Mouse (Mus musculus) hindbrain, embryonic 14.5 days (tissue): ENCODE results near the gene Tmem163. TPM values are rescaled to one million over a fixed set of nuclear protein-coding genes. Genes with fewer than 3 reads are reported as not detected.

Experiments
- ATAC-seq: fragments of 200-750 bp; cut with Nextera tagmentation; 2 replicates; pipeline ENCODE4 v1.8.0; 2017; ENCODE audit warnings: moderate number of reproducible peaks, mild to moderate bottlenecking, moderate TSS enrichment, moderate library complexity; ENCODE audit not compliant: low FRiP score
- DNase-seq: peaks from one replicate; pipeline ENCODE4 v3.0.0-alpha.2; 2015; ENCODE audit warnings: low spot score
- H3K27ac ChIP-seq: fragments of 300-500 bp; sonication (generic); 2 replicates; pipeline ENCODE4 v1.5.1; 2014; ENCODE audit warnings: mild to moderate bottlenecking, moderate library complexity
- H3K27me3 ChIP-seq: fragments of 300-500 bp; sonication (generic); 2 replicates; pipeline ENCODE4 v1.6.1; 2014; ENCODE audit warnings: mild to moderate bottlenecking, low read length, mixed read lengths; ENCODE audit not compliant: control insufficient read depth, insufficient read depth
- H3K36me3 ChIP-seq: fragments of 300-500 bp; sonication (generic); replicated peaks from 2 replicates; pipeline ENCODE4 v1.6.1; 2014; ENCODE audit not compliant: control insufficient read depth, insufficient read depth
- H3K4me1 ChIP-seq: fragments of 300-500 bp; sonication (generic); replicated peaks from 2 replicates; pipeline ENCODE4 v1.6.1; 2014; ENCODE audit warnings: antibody characterized with exemption, low read length, mixed read lengths; ENCODE audit not compliant: control insufficient read depth, insufficient read depth
- H3K4me2 ChIP-seq: fragments of 300-500 bp; sonication (generic); replicated peaks from 2 replicates; pipeline ENCODE4 v1.6.1; 2014; ENCODE audit warnings: mild to moderate bottlenecking, moderate library complexity
- H3K4me3 ChIP-seq: fragments of 300-500 bp; sonication (generic); replicated peaks from 2 replicates; pipeline ENCODE4 v1.5.1; 2014; ENCODE audit warnings: mild to moderate bottlenecking, low read length
- H3K9ac ChIP-seq: fragments of 300-500 bp; sonication (generic); 2 replicates; pipeline ENCODE4 v1.6.1; 2014
- H3K9me3 ChIP-seq: fragments of 300-500 bp; sonication (generic); 2 replicates; pipeline ENCODE4 v1.6.1; 2016; ENCODE audit warnings: low read length; ENCODE audit not compliant: control insufficient read depth
- WGBS: fragments of 180-500 bp; shearing (Covaris S2); extraction: QIAGEN DNeasy Blood & Tissue Kit; methylation state at CpG from one replicate; pipeline ENCODE4 v1.1.7; 2014; 5-methylcytosine and 5-hydroxymethylcytosine counted together
- polyA plus RNA-seq: library from polyadenylated mRNA; unstranded; fragments of >200 nt; fragmentation: Nextera tagmentation; extraction: Ambion mirVana; gene quantifications from 2 replicates; pipeline ENCODE4 v1.2.1, GENCODE M21; 2014

The Tmem163 gene
- polyA plus RNA-seq, 1 experiment from 2014 or later: 55.6 TPM

- DNase-seq: no peak
These were observed 60.3 kb downstream of the Tmem163 start for GRCm38 (mm10) chr1:127619036-127619435.

DNA sequence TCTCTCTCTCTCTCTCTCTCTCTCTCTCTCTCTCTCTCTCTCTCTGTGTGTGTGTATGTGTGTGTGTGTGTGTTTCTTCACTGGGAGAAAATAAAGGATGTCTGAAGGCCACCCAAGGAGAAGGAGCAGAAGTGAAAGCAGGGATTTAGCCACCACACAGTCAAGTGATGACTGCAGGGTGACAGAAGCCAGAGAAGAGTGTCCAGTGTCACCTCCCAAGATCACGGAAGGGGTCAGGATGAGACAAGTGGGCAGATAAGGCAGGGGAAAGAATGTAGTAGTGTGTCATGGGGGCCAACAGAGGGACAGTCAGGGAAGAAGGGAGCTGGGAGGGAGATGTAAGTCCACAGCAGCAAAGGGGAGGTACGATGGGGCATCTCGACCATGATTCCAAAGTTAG is 69.0 kb downstream of the Tmem163 start:
- 90% methylated on average over 3 of the region's 3 CpGs for WGBS
- no peaks in the 10 kb centered on the region for H3K4me1 ChIP-seq
- ATAC-seq (no peak), DNase-seq (no peak)
- no peaks in the 10 kb centered on the region for H3K36me3 ChIP-seq
- H3K9ac ChIP-seq: no peak overlapping the region
- H3K4me2 ChIP-seq: no peak overlapping the region
- no peak overlapping the region for H3K27ac ChIP-seq
- H3K27me3 ChIP-seq: no peaks in the 10 kb centered on the region
- no peak overlapping the region for H3K4me3 ChIP-seq
- H3K9me3 ChIP-seq: no peaks in the 10 kb centered on the region

More at GRCm38 (mm10) chr1:127619036-127619435, 60.3 kb downstream of the Tmem163 start:
- Histone ChIP-seq H3K4me1 (no peaks in the 10 kb centered on the region), H3K36me3 (no peaks in the 10 kb centered on the region), H3K4me3 (no peak overlapping the region), H3K27me3 (no peaks in the 10 kb centered on the region), H3K9me3 (no peaks in the 10 kb centered on the region), H3K27ac (no peak overlapping the region), H3K9ac (no peak overlapping the region), H3K4me2 (no peak overlapping the region)
- no peak for ATAC-seq
- 86% methylated on average over 6 of the region's 6 CpGs for WGBS

GRCm38 (mm10) chr1:127609814-127610213 is 69.5 kb downstream of the Tmem163 start:
- 90% methylated on average over 2 of the region's 2 CpGs for WGBS
- no peaks in the 10 kb centered on the region for H3K4me1 ChIP-seq
- DNase-seq (no peak), ATAC-seq (no peak)
- H3K27me3 ChIP-seq: no peaks in the 10 kb centered on the region
- H3K9ac ChIP-seq: no peak overlapping the region
- H3K36me3 ChIP-seq: no peaks in the 10 kb centered on the region
- H3K9me3 ChIP-seq: no peaks in the 10 kb centered on the region
- no peak overlapping the region for H3K27ac ChIP-seq
- H3K4me3 ChIP-seq: no peak overlapping the region
- H3K4me2 ChIP-seq: no peak overlapping the region

- H3K9ac ChIP-seq: no peak overlapping the region
These were observed 71.0 kb downstream of the Tmem163 start for GRCm38 (mm10) chr1:127608326-127608725.

DNA sequence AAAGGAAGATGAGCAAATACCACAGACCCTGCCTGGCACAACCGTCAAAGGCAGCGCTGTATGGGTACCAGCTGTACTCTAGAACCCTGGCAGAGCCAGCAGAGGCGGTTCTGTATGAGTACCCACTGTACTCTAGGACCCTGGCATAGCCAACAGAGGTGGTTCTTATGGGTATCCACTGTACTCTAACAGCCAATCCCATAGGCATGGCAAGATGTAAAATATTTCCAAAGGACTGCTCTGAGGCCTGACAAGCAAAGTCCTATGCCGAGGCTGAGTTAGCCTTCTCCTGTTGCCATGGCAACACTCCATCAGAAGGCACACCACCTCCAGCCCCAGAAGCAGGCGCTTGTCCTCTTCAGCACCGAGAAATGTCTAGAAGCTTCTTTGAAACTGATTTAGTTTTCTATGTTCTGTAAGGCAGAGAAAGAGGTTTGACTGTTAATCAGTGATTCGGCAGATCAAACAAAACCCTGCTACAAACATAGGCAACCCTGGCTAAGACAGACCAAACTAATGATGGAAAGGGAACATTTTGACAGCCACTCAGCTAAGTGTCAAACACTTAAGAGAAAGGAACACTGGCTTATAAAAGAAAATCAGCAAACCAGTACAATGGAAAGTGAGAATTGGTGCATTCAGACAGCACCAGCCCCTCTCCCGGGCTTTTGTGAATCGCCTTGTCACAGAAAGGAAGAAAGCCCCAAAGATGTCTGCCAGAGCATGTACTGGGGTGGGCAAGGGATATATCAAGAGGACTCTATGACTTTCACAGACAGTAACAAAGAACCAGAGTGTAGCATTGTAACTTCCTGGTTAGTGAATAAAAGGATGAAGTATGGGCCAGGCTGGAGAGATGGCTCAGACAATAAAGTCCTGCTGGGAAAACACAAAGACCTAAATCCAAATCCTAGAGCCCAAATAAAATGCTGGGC is 75.4 kb downstream of the Tmem163 start:
- DNase-seq: peak; percentile 57
- 46% methylated on average over 9 of the region's 9 CpGs for WGBS
- H3K4me2 ChIP-seq: no peak overlapping the region
- H3K27me3 ChIP-seq: no peaks in the 10 kb centered on the region
- H3K4me3 ChIP-seq: no peak overlapping the region
- H3K36me3 ChIP-seq: no peaks in the 10 kb centered on the region
- ATAC-seq: peak; percentile 79
- H3K4me1 ChIP-seq: peaks cover 8% of the 10 kb centered on the region
- H3K27ac ChIP-seq: peak overlapping the region; percentile 52; the same call in 1 of the 2 replicates
- no peaks in the 10 kb centered on the region for H3K9me3 ChIP-seq
- H3K9ac ChIP-seq: no peak overlapping the region

More at GRCm38 (mm10) chr1:127608326-127608725, 71.0 kb downstream of the Tmem163 start:
- no peak for ATAC-seq
- Histone ChIP-seq H3K9me3 (no peaks in the 10 kb centered on the region), H3K27ac (no peak overlapping the region), H3K36me3 (no peaks in the 10 kb centered on the region), H3K4me2 (no peak overlapping the region), H3K4me3 (no peak overlapping the region), H3K4me1 (peaks cover 8% of the 10 kb centered on the region), H3K27me3 (no peaks in the 10 kb centered on the region)
- DNase-seq: no peak
- WGBS: 97% methylated on average over 3 of the region's 3 CpGs

- H3K4me3 ChIP-seq: no peak overlapping the region
- no peak for ATAC-seq
- no peak overlapping the region for H3K4me2 ChIP-seq
- no peak for DNase-seq
- no peaks in the 10 kb centered on the region for H3K9me3 ChIP-seq
- no peak overlapping the region for H3K27ac ChIP-seq
- H3K36me3 ChIP-seq: no peaks in the 10 kb centered on the region
- no peaks in the 10 kb centered on the region for H3K4me1 ChIP-seq
- no peaks in the 10 kb centered on the region for H3K27me3 ChIP-seq
- no peak overlapping the region for H3K9ac ChIP-seq
- 88% methylated on average over 4 of the region's 4 CpGs for WGBS
These were observed 83.2 kb downstream of the Tmem163 start for GRCm38 (mm10) chr1:127596143-127596542.

- ATAC-seq (no peak), DNase-seq (no peak)
- H3K4me2 ChIP-seq: no peak overlapping the region
- 89% methylated on average over 1 of the region's 1 CpGs for WGBS
- H3K9me3 ChIP-seq: no peaks in the 10 kb centered on the region
- no peaks in the 10 kb centered on the region for H3K36me3 ChIP-seq
- no peaks in the 10 kb centered on the region for H3K4me1 ChIP-seq
- H3K4me3 ChIP-seq: no peak overlapping the region
- no peak overlapping the region for H3K27ac ChIP-seq
- H3K27me3 ChIP-seq: no peaks in the 10 kb centered on the region
- H3K9ac ChIP-seq: no peak overlapping the region
These were observed 83.6 kb downstream of the Tmem163 start for GRCm38 (mm10) chr1:127595735-127596134.

DNA sequence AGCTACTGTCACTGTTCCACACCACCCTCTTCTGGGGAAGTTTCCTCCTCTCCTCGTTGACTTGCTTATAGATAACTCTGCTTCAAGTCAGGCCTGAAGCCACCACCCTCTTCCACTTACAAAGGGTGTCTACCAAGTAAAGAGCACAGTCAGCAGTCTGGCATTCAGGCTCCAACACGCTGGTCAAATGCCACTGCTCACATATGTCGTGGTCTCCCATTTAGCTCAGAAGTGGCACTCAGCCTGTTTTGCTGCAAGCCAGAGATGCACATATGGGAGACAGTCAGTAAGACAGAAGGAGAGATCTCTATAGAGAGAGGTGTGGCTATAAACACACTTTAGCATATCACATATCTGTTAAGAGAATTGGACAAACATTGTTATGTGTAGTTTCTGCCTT is 89.8 kb downstream of the Tmem163 start:
- WGBS: 86% methylated on average over 3 of the region's 3 CpGs
- no peak for ATAC-seq
- Histone ChIP-seq H3K9me3 (no peaks in the 10 kb centered on the region), H3K4me3 (no peak overlapping the region), H3K4me1 (no peaks in the 10 kb centered on the region), H3K36me3 (no peaks in the 10 kb centered on the region), H3K4me2 (no peak overlapping the region), H3K27ac (no peak overlapping the region), H3K27me3 (no peaks in the 10 kb centered on the region), H3K9ac (no peak overlapping the region)
- DNase-seq: no peak

GRCm38 (mm10) chr1:127587071-127587470 is 92.3 kb downstream of the Tmem163 start:
- Histone ChIP-seq H3K4me2 (no peak overlapping the region), H3K4me1 (no peaks in the 10 kb centered on the region), H3K27ac (no peak overlapping the region), H3K27me3 (no peaks in the 10 kb centered on the region), H3K4me3 (no peak overlapping the region), H3K9me3 (no peaks in the 10 kb centered on the region), H3K9ac (no peak overlapping the region), H3K36me3 (no peaks in the 10 kb centered on the region)
- ATAC-seq (no peak), DNase-seq (no peak)
- WGBS: 94% methylated on average over 5 of the region's 5 CpGs
